Mouse (Mus musculus): Measurements from ENCODE around the gene B4galnt3. TPM values are rescaled to one million over a fixed set of nuclear protein-coding genes. Genes with fewer than 3 reads are reported as not detected.
A peak's percentile ranks its signal among the peaks of the same experiment; 100 is the strongest.

The B4galnt3 gene
- total and polyA plus RNA-seq, 2 experiments from 2014 or later, result 0.16 to 1.2 TPM

GRCm38 (mm10) chr6:120193174-120193573, 101.2 kb downstream of the B4galnt3 start:
- peak; percentile 78 for DNase-seq
- Histone ChIP-seq H3K4me2 (ENCODE audit: low read depth) (no peak overlapping the region), H3K27ac (ENCODE audit: low read depth, low read length) (no peak overlapping the region), H3K9me3 (ENCODE audit: low read length) (no peaks in the 10 kb centered on the region), H3K27me3 (ENCODE audit: insufficient read depth, low read length) (no peaks in the 10 kb centered on the region), H3K36me3 (ENCODE audit: insufficient read depth) (no peaks in the 10 kb centered on the region), H3K4me1 (ENCODE audit: insufficient read depth) (no peaks in the 10 kb centered on the region), H3K4me3 (ENCODE audit: low read depth, low read length) (no peak overlapping the region), H3K9ac (no peak overlapping the region)
- TF ChIP-seq CTCF (IDR thresholded peaks at IDR 0.05; ENCODE audit: low read depth), result peak; percentile 81
- 25% methylated on average over 5 of the region's 5 CpGs for WGBS
- ATAC-seq, result peak; percentile 38; the same call in 1 of the 2 replicates

GRCm38 (mm10) chr6:120192211-120192870, 102.0 kb downstream of the B4galnt3 start:
- H3K4me2 ChIP-seq (ENCODE audit: low read depth), result no peak overlapping the region

GRCm38 (mm10) chr6:120191396-120192170, 102.8 kb downstream of the B4galnt3 start:
- H3K27ac ChIP-seq (ENCODE audit: low read depth, low read length), result no peak overlapping the region
- ATAC-seq (no peak), DNase-seq (no peak)
- no peak overlapping the region for H3K4me3 ChIP-seq (ENCODE audit: low read depth, low read length)
- H3K9me3 ChIP-seq (ENCODE audit: low read length), result no peaks in the 10 kb centered on the region
- H3K36me3 ChIP-seq (ENCODE audit: insufficient read depth), result no peaks in the 10 kb centered on the region
- WGBS, result 55% methylated on average over 7 of the region's 7 CpGs
- H3K4me2 ChIP-seq (ENCODE audit: low read depth), result no peak overlapping the region
- H3K4me1 ChIP-seq (ENCODE audit: insufficient read depth), result no peaks in the 10 kb centered on the region
- no peak for TF ChIP-seq CTCF (IDR thresholded peaks at IDR 0.05; ENCODE audit: low read depth)
- no peak overlapping the region for H3K9ac ChIP-seq
- H3K27me3 ChIP-seq (ENCODE audit: insufficient read depth, low read length), result no peaks in the 10 kb centered on the region

More at GRCm38 (mm10) chr6:120192211-120192870, 102.0 kb downstream of the B4galnt3 start:
- DNase-seq, result peak; percentile 22
- Histone ChIP-seq H3K27ac (ENCODE audit: low read depth, low read length) (no peak overlapping the region), H3K36me3 (ENCODE audit: insufficient read depth) (no peaks in the 10 kb centered on the region), H3K4me1 (ENCODE audit: insufficient read depth) (no peaks in the 10 kb centered on the region), H3K27me3 (ENCODE audit: insufficient read depth, low read length) (no peaks in the 10 kb centered on the region), H3K9ac (no peak overlapping the region), H3K9me3 (ENCODE audit: low read length) (no peaks in the 10 kb centered on the region), H3K4me3 (ENCODE audit: low read depth, low read length) (no peak overlapping the region)
- peak; percentile 72 for ATAC-seq
- 18% methylated on average over 14 of the region's 15 CpGs for WGBS
- no peak for TF ChIP-seq CTCF (IDR thresholded peaks at IDR 0.05; ENCODE audit: low read depth)

- Histone ChIP-seq H3K4me1 (ENCODE audit: insufficient read depth) (no peaks in the 10 kb centered on the region), H3K27me3 (ENCODE audit: insufficient read depth, low read length) (no peaks in the 10 kb centered on the region), H3K4me2 (ENCODE audit: low read depth) (no peak overlapping the region), H3K9me3 (ENCODE audit: low read length) (no peaks in the 10 kb centered on the region), H3K27ac (ENCODE audit: low read depth, low read length) (no peak overlapping the region), H3K36me3 (ENCODE audit: insufficient read depth) (no peaks in the 10 kb centered on the region), H3K9ac (no peak overlapping the region), H3K4me3 (ENCODE audit: low read depth, low read length) (no peak overlapping the region)
- 88% methylated on average over 4 of the region's 4 CpGs for WGBS
- DNase-seq, result no peak
- no peak for TF ChIP-seq CTCF (IDR thresholded peaks at IDR 0.05; ENCODE audit: low read depth)
- ATAC-seq, result no peak
These were observed 103.4 kb downstream of the B4galnt3 start for GRCm38 (mm10) chr6:120190912-120191311.

GRCm38 (mm10) chr6:120190365-120190764, 104.0 kb downstream of the B4galnt3 start:
- Histone ChIP-seq H3K4me2 (ENCODE audit: low read depth) (no peak overlapping the region), H3K27ac (ENCODE audit: low read depth, low read length) (no peak overlapping the region), H3K36me3 (ENCODE audit: insufficient read depth) (no peaks in the 10 kb centered on the region), H3K9ac (no peak overlapping the region), H3K4me3 (ENCODE audit: low read depth, low read length) (no peak overlapping the region), H3K27me3 (ENCODE audit: insufficient read depth, low read length) (no peaks in the 10 kb centered on the region), H3K4me1 (ENCODE audit: insufficient read depth) (no peaks in the 10 kb centered on the region), H3K9me3 (ENCODE audit: low read length) (no peaks in the 10 kb centered on the region)
- ATAC-seq (no peak), DNase-seq (no peak)
- TF ChIP-seq CTCF (IDR thresholded peaks at IDR 0.05; ENCODE audit: low read depth), result no peak
- WGBS, result 94% methylated on average over 4 of the region's 4 CpGs

- Histone ChIP-seq H3K36me3 (ENCODE audit: insufficient read depth) (no peaks in the 10 kb centered on the region), H3K9me3 (ENCODE audit: low read length) (no peaks in the 10 kb centered on the region), H3K4me3 (ENCODE audit: low read depth, low read length) (no peak overlapping the region), H3K4me2 (ENCODE audit: low read depth) (no peak overlapping the region), H3K4me1 (ENCODE audit: insufficient read depth) (no peaks in the 10 kb centered on the region), H3K27ac (ENCODE audit: low read depth, low read length) (no peak overlapping the region), H3K27me3 (ENCODE audit: insufficient read depth, low read length) (no peaks in the 10 kb centered on the region), H3K9ac (no peak overlapping the region)
- no peak for TF ChIP-seq CTCF (IDR thresholded peaks at IDR 0.05; ENCODE audit: low read depth)
- 93% methylated on average over 5 of the region's 5 CpGs for WGBS
- DNase-seq (no peak), ATAC-seq (no peak)
These were observed 105.1 kb downstream of the B4galnt3 start for GRCm38 (mm10) chr6:120189287-120189686.

Measured in forebrain, postnatal 0 days (tissue).